Mouse (Mus musculus): Measurements from ENCODE around the gene Fxyd3.

Fxyd3 gene

DNA sequence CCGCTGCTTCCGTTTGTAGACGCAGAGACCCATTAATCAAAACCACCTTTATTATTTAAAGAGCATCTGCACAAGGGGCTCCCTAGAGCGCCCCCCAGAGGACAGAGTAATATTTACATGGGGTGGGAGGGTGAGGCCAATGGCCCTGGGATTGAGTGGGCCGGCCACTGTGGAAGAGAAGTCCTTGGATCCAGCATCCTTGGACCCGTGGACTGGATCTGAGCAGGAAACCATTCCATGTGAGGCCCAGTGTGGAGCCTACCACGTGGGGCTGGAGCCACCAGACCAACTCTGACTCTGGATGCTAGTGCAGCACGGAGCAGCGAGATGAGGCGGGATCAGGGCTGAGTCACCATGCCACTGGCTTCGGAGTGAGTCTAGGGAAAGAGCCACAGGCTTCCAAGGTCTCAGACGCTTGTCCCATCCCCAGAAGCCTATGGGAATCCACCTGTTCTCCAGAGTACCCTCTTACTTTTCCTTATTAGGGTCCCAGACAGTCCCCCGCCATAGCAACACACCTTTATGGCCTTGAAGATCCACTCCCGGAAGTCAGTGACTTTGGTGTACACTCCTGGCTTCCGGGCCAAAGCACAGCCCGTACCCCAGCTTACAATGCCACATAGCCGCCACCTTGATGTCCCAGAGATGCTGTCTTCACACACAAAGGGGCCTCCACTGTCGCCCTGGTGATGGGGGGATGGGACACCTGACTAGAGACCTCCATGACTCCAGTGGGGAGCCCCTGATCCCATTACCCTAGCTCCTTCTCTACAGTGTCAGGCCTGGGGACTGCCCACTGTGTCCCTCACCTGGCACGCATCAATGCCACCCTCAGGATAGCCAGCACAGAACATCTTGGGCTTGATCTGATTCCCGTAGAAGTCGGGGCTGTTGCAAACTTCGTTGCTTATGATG is 22.4 kb upstream of the Fxyd3 start:
- DNase-seq = no peak

DNA sequence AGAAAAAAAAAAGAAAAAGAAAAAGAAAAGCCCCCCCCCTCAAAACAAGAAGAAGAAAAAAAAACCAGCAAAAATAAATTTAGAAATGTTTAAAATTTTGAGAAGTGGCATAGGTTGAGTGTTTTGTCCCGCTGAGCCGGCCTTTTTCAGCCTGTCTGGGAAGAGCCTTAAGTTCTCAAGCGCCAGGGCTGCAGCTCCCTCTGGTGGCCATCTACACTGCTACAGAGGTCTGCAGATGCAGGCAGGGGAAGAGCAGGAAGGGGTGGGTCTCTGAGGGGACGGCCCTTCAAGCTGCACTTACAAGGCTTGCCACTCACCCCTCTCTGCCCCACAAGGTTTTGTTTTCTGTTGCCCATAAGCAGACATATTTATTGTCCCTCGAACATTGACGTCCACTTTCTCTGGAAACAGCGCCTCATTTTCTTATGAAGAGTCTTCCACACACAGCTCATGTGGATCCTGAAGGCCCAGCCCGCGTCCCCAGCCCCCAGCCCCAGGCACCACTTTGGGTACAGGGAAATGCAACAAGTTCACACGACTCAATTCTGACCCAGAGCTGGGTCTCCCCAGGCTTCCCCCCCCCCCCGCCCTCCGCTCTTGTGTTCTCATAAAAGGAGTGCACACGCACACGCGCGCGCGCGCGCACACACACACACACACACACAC is 21.2 kb upstream of the Fxyd3 start:
- peak; percentile 87 for DNase-seq

DNA sequence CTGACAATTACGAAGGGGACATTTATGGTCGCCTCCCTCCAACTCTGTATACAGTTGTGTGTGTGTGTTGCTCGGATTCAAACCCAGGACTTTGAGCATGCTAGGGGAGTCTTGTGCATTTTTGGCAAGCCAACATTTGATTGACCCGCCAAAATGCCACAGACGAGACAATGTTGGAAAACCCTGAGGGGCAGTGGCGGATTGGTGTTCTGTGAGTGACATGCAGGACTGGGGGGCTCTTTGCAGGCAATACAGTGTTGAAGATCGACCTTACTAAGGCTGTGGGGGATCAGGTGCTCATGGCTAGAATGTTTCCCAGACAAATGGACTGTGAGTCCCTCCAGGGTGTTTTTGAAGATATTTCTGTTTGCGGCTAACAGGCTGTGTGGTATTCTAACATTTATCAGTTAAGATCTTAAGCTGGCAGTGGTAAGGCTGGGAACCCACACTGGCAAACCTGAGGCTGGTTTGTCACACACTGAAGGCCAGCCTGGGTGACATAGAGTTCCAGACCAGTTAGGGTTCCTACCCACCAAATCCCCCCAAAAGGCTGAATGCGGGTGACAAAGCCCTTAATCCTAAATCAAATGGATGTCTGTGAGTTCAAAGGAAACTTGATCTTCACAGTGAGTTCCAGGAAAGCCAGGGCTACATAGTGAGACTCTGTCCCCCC is 20.5 kb upstream of the Fxyd3 start:
- no peak for DNase-seq

- DNase-seq = no peak
Measured at GRCm38 (mm10) chr7:31094774-31095501, 18.4 kb upstream of the Fxyd3 start.

GRCm38 (mm10) chr7:31089721-31090120 is 13.2 kb upstream of the Fxyd3 start:
- DNase-seq = no peak

DNA sequence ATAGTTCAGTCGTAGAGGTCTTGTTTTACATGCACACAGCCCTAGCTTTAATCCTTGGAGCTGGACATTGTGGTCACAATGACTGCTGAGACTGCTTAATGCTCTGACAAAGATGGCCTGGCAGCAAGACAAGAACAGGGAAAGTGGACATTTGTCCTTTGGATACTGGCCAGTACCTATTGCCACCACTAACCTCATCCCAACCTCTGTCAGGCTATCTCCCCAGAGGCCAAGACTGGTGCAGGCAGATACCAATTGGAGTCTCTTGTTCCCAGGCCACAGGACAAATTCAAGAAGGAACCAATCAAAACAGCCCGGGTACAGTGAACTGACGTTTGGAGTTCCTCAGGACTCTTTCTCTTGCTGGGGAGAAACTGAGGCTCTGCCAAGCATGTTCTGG is 11.7 kb upstream of the Fxyd3 start:
- DNase-seq = no peak

DNA sequence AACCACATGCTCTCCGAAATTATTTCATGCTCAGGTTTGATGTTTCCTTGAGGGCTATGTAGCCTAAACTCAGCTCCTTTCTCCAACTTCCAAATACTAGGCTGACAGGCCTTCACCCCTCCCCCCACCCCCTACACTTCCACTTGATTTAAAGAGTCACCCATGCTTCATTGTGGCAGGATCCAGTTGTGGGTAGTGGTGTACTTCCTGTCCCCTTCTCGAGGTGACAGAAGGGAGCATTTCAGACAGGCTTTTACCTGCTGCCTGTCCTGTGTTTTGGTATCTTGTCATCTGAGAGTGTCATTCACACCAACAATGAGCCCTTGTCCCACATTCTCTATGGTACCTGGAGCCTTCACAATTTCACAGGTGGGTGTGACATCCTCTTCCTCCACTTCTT is 10.8 kb upstream of the Fxyd3 start:
- no peak for DNase-seq

DNA sequence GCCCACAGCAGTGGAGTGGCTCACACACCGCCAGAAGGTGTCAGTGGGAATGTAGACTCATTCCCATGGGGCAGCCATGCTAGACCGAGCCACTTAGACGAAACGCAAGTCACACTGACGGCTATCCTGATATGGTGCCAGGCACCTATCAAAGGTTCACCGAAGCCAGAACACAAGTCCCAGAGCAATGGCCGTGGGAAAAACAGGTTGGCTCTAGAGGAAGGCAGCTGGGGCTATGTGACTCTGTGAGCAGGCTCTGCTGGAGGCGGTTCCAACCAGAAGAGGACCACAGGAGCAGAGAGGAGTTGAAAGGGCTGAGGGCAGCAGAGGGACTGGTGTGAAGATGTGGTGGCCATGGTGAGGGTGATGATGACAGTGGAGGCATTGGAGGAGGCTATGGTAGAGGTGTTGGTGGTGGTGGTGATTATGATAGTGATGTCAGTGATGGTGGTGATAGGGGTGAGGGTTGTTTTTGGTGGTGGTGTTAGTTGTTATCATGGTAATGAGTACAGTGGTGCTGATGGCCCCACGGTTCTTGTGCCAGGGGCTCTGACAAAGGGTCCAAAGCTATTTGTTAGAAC is 9.8 kb upstream of the Fxyd3 start:
- no peak for DNase-seq

DNA sequence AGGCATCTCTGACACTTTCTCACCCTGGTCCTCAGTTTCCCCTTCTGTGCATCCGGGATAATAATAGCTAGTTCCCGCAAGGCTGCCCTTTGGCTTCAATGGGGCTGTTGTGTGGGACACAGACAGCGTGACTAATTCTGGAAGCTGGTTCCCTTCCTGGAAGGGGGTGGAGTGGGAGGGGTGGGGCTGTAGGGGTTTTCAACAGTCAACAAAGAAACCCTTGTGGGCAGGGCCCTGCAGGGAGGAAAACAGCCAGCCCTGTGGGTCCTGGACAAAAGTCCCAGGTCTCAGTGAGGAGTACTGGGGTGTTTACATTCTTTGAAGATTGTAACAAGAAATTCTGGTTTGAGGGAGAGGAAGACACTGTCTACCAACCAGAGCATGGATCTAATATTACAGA is 8.7 kb upstream of the Fxyd3 start:
- DNase-seq = no peak

- no peak for DNase-seq
Measured at GRCm38 (mm10) chr7:31084140-31084539, 7.6 kb upstream of the Fxyd3 start.

- DNase-seq = peak; percentile 47
Measured at GRCm38 (mm10) chr7:31082831-31083588, 6.5 kb upstream of the Fxyd3 start.

DNA sequence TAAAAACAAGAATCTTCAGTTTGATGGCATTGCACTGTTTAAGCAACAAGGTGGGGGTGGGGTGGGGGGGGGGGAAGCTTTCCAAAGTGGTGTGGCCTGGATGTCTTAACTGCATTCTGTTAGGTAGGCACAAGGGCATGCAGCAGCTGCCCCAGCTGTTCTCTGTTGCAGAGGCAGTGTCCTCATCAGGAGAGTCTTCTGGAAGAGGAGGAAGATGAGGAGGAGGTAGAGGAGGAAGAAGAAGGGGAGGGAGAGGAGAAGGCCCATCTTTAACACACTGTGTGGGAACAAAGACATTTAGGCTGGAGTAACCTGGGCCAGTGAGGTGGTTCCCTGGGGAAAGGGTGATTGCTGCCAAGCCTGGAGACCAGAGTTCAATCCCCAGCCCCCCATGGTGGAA is 5.6 kb upstream of the Fxyd3 start:
- DNase-seq = no peak

DNA sequence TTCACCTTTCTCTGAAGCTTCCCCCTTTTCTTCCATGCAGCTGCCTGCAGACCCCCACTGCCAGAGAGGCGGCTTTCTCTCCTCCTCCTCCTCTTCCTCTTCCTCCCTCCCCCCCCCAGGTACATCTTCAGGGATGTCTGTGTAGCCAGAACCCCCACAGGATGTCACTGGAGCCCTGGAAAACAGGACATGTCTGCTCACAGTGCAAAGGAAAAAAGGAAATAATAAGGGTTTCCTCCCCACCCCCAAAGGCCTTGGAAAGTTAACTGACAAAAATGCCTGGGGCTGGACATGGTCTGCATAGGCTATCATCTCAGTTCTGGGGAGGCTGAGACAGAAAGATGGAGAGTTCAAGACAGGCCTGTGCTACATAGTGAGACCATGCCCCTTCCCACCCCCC is 4.6 kb upstream of the Fxyd3 start:
- no peak for DNase-seq

- DNase-seq = no peak
Measured at GRCm38 (mm10) chr7:31080611-31081010, 4.1 kb upstream of the Fxyd3 start.

DNA sequence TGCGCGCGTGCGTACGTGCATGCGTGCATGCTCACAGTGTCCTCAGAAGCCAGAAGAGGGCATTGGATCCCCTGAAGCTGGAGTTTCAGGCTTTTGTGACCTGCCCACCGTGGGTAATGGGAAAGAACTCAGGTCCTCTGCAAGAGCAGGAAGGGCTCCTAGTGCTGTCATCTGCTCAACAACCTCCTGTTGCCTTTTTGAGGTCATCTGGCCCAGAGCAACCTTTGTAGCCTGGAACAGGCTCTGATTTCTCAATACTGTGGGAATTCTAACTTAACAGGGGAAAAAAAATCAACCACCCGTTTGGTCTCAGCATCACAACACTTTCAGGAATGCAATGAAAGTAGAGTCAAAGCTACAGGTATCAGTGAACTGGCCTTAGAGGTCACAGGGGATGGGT is 3.2 kb upstream of the Fxyd3 start:
- no peak for DNase-seq

DNA sequence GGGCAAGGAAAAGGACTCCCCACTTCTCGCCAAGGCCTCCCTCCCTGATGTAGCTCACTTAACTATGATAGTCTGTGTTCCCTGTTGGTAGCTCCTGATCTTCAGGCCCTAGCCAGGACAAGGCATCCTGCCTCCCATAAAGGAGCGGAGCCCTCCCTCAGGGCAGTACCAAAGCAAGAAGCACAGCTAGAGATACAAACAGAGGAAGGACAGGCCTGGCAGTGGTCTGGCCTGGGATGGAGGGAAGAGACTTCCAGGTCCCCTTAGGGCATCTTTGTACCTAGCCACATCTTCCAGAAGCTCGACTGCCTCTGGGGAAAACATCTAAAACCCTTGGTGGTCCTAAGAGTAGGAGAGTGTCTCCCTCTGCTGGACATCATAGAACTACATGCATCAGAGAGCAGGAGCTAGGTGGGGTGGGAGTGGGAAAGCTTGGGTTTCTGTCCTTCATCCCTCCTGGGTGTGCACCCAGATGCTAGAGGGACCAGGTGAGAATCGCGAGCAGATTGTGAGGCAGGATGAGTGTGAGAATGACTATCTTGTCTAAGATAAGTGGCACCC is 1.5 kb upstream of the Fxyd3 start:
- DNase-seq = no peak

DNA sequence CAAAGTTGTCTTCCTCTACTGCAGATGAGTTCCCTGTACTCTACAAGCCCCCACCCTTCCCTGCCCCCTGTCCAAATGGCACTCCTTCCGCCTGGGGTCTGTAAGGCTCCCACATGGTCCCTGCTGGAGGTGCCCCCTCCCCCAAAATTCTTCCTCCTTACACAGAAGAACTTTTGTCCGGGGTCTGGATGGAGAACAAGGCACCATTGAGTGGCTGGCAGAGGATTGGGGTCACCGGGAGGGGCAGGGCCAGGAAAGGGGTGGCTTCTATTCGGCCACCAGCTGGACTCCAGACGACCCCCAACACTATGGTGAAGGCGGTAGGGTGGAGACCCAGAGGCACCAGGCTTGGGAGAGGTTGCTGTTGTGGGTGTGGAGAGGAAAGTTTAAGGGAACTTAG is 966 bp upstream of the Fxyd3 start:
- no peak for DNase-seq

GRCm38 (mm10) chr7:31074713-31075069 is 1.8 kb downstream of the Fxyd3 start:
- no peak for DNase-seq

DNA sequence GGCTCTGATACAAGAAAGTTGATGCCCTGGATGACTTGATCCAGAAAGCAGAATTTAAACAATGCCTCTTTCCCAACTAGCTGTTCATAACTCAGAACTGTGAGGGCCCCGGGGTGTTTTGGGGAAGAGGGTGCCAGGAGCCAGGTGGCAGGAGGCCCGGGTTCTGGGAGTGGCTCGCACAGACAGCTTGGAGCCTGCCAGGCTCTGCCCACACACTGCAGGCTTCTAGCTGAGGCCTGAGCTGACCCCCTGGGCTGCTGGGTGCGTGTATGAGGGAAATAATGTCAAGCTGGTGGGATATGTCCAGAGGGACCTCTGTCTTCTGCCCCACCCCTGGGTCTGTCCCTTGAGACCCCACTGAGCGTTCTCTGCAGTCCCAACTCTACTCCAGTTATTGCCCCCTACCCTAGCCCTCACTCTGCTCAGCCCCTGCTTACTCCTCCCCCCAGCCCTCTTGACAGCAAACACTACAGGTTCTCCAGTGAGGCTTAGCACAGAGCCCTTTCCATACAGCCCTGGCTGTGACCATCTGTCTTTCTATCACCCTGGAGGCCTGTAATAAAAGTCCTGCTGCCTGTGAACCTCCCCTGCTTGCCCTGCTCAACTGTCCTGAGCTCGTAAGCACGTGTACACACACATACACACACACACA is 2.3 kb downstream of the Fxyd3 start:
- no peak for DNase-seq

DNA sequence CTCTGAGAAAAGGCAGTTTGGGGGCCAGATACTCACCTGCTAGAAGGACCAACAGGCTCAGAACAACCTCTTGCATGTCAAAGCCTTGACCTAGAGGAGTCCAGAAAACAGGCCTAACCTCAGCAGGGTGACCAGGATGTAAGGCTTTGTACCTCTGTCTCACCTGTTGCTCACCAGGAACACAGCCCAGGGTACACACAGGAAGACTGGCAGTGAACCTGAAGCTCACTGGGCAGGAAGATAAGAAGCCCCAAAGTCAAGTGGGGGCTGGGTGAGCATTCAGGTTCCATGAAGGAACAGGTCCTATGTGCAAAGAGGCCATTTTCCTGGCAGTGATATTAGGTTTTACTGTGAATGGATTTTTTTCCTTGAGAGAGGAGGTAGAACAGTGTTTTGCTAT is 3.0 kb downstream of the Fxyd3 start:
- no peak for DNase-seq

- no peak for DNase-seq
Measured at GRCm38 (mm10) chr7:31072326-31072725, 4.2 kb downstream of the Fxyd3 start.

Data from cerebellum, adult 8-10 months (tissue).